Mouse (Mus musculus) lung, postnatal 0 days (tissue): ENCODE results near the gene Flot2. TPM values are rescaled to one million over a fixed set of nuclear protein-coding genes. Genes with fewer than 3 reads are reported as not detected.
A peak's percentile ranks its signal among the peaks of the same experiment; 100 is the strongest.

Experiments used
- ATAC-seq: fragments of 200-750 bp; cut with Nextera tagmentation; 2 replicates; pipeline ENCODE4 v1.8.0; 2017; ENCODE audit warnings: moderate library complexity
- DNase-seq: peaks from one replicate; pipeline ENCODE4 v3.0.0-alpha.2; 2016; ENCODE audit warnings: low spot score
- H3K27ac ChIP-seq: fragments of 300-500 bp; sonication (generic); 2 replicates; pipeline ENCODE4 v1.5.1; 2014; ENCODE audit warnings: antibody characterized with exemption, mild to moderate bottlenecking, low read length, mixed read lengths
- H3K27me3 ChIP-seq: fragments of 300-500 bp; sonication (generic); replicated peaks from 2 replicates; pipeline ENCODE4 v1.6.1; 2014; ENCODE audit warnings: low read length, mixed read lengths; ENCODE audit not compliant: insufficient read depth
- H3K36me3 ChIP-seq: fragments of 300-500 bp; sonication (generic); 2 replicates; pipeline ENCODE4 v1.6.1; 2014; ENCODE audit warnings: low read length, mixed read lengths; ENCODE audit not compliant: insufficient read depth
- H3K4me1 ChIP-seq: fragments of 300-500 bp; sonication (generic); 2 replicates; pipeline ENCODE4 v1.6.1; 2014; ENCODE audit warnings: antibody characterized with exemption, low read depth, low read length, mixed read lengths; ENCODE audit not compliant: insufficient read depth
- H3K4me2 ChIP-seq: fragments of 300-500 bp; sonication (generic); replicated peaks from 2 replicates; pipeline ENCODE4 v1.6.1; 2014; ENCODE audit warnings: low read depth, mild to moderate bottlenecking, low read length, moderate library complexity, mixed read lengths
- H3K4me3 ChIP-seq: fragments of 300-500 bp; sonication (generic); 2 replicates; pipeline ENCODE4 v1.5.1; 2014; ENCODE audit warnings: low read depth, low read length
- H3K9ac ChIP-seq: fragments of 300-500 bp; sonication (generic); replicated peaks from 2 replicates; pipeline ENCODE4 v1.6.1; 2014; ENCODE audit warnings: low read depth, mild to moderate bottlenecking
- H3K9me3 ChIP-seq: fragments of 300-500 bp; sonication (generic); 2 replicates; pipeline ENCODE4 v1.6.1; 2016; ENCODE audit warnings: low read length, mixed read lengths
- CTCF ChIP-seq: IDR thresholded peaks from 2 replicates; pipeline ENCODE4 v1.5.1; 2016; ENCODE audit warnings: antibody characterized with exemption, mild to moderate bottlenecking
- EP300 ChIP-seq: IDR thresholded peaks from 2 replicates; pipeline ENCODE4 v1.6.1; 2016; ENCODE audit warnings: antibody characterized with exemption, mild to moderate bottlenecking, control low read depth
- WGBS: fragments of 180-500 bp; shearing (Covaris S2); extraction: QIAGEN DNeasy Blood & Tissue Kit; methylation state at CpG from one replicate; pipeline ENCODE4 v1.1.7; 2014; 5-methylcytosine and 5-hydroxymethylcytosine counted together
- polyA plus RNA-seq: library from polyadenylated mRNA; unstranded; fragments of >200 nt; fragmentation: Nextera tagmentation; extraction: Ambion mirVana; gene quantifications from 2 replicates; pipeline ENCODE4 v1.2.1, GENCODE M21; 2015

The Flot2 gene
- 55.6 and 58.3 TPM in 2 replicates for polyA plus RNA-seq

DNA sequence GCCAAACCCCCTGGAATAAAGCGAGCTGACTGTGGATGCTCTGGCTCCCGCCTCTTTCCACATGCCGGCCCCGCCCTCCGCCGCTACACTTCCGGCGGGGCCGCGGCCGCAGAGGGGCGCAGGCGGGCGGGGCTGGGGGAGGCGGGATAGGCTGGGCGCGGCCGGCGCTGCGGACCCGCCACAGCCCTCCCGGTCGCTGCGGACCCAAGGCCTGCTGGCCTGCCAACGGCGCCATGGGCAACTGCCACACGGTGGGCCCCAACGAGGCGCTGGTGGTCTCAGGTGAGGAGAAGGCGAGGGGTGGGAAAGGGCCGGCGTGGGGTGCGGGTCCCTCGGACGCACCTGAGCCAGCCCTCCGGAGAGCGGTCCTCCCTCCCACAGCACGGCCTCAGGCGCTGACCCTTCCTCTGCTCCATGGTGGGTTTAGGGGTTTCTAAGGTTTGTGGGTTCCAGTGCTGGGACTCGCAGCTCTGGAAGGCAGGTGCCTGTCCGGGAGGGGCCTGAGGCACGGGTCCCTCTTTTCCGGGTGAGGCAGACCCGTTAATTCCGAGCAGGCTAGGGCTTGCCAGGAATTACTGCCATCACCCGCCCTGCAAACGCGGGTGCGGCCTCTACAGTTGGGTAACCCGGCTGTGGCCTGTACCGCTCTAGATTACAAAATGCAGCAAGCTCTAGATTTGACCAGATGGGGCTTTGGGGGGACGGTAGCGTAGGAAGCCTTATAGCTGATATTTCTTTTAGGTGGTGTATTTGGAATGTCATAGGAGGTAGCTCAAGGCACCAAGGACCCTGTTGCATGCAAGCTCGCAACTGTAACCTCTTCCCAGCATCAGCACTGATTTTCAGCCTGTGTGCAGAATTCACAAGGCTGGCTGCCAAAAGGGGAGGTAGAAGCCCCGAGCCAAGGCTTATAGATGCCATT is at the start of gene Flot2:
Flot2 (plus strand) TSS at position 101 of the 922 bp plus-strand sequence.
- DNase-seq, result peak; percentile 84
- TF ChIP-seq CTCF (peak; percentile 37; the same call in 1 of the 2 replicates), EP300 (no peak)
- H3K9me3 ChIP-seq, result no peaks in the 10 kb centered on the region
- peak; percentile 91 for ATAC-seq
- 4% methylated on average over 46 of the region's 55 CpGs for WGBS
- no peaks in the 10 kb centered on the region for H3K27me3 ChIP-seq
- peak within 1 kb of the TSS; percentile 76 for H3K4me3 ChIP-seq
- H3K27ac ChIP-seq, result peak within 1 kb of the TSS; percentile 89
- no peaks in the 10 kb centered on the region for H3K36me3 ChIP-seq
- peaks cover 8% of the 10 kb centered on the region; the same call in 1 of the 2 replicates for H3K4me1 ChIP-seq
- peak within 1 kb of the TSS; percentile 76 for H3K9ac ChIP-seq
- peak within 1 kb of the TSS; percentile 85 for H3K4me2 ChIP-seq

GRCm38 (mm10) chr11:77989071-77989690 is 48.5 kb upstream of the Flot2 start:
- Histone ChIP-seq H3K27me3 (no peaks in the 10 kb centered on the region), H3K9ac (no peak overlapping the region), H3K36me3 (0 out of 2 replicates have a peak, but pooled peaks cover 6% of the 10 kb centered on the region), H3K9me3 (no peaks in the 10 kb centered on the region), H3K4me2 (no peak overlapping the region), H3K4me3 (no peak overlapping the region), H3K27ac (no peak overlapping the region), H3K4me1 (0 out of 2 replicates have a peak, but pooled peaks cover 4% of the 10 kb centered on the region)
- TF ChIP-seq EP300 (no peak; the same call in 1 of the 2 replicates), CTCF (no peak)
- DNase-seq (peak; percentile 61), ATAC-seq (no peak)
- 70% methylated on average over 13 of the region's 13 CpGs for WGBS

GRCm38 (mm10) chr11:77995556-77995955 is 42.2 kb upstream of the Flot2 start:
- Histone ChIP-seq H3K9me3 (no peaks in the 10 kb centered on the region), H3K4me1 (no peaks in the 10 kb centered on the region), H3K27me3 (no peaks in the 10 kb centered on the region), H3K27ac (no peak overlapping the region), H3K9ac (no peak overlapping the region), H3K4me2 (no peak overlapping the region), H3K4me3 (no peak overlapping the region), H3K36me3 (no peaks in the 10 kb centered on the region)
- no peak for ATAC-seq
- 16% methylated on average over 1 of the region's 1 CpGs for WGBS
- no peak for TF ChIP-seq EP300
- no peak for TF ChIP-seq CTCF
- no peak for DNase-seq

- no peak overlapping the region for H3K27ac ChIP-seq
- no peaks in the 10 kb centered on the region for H3K4me1 ChIP-seq
- no peak overlapping the region for H3K9ac ChIP-seq
- no peak for TF ChIP-seq EP300
- TF ChIP-seq CTCF, result no peak
- WGBS, result 84% methylated on average over 5 of the region's 5 CpGs
- H3K27me3 ChIP-seq, result no peaks in the 10 kb centered on the region
- no peak for DNase-seq
- H3K36me3 ChIP-seq, result peaks cover 30% of the 10 kb centered on the region
- no peak overlapping the region for H3K4me3 ChIP-seq
- H3K4me2 ChIP-seq, result no peak overlapping the region
- ATAC-seq, result no peak
- H3K9me3 ChIP-seq, result no peaks in the 10 kb centered on the region
Observed at GRCm38 (mm10) chr11:78006446-78006845, 31.3 kb upstream of the Flot2 start.

DNA sequence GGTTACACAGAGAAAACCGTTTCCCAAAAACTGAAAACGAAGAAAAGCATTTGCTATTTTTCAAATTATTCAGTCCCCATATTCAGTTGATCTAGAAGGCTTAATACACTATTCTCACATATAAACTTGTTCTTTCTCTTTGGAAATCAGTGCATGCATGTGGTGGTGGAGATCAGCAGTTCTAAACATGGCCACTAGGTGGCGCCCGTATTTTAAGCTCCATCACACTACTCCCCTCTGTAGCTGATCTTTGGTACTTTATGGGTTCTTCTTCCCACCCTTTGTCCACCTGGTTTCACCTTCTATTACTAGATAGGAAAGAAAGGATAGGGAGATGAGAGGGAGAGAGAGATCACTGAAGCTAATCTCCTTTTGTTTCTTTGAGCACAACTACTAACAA is 18.1 kb upstream of the Flot2 start:
- Histone ChIP-seq H3K9me3 (no peaks in the 10 kb centered on the region), H3K4me2 (no peak overlapping the region), H3K36me3 (peaks cover 54% of the 10 kb centered on the region), H3K4me3 (no peak overlapping the region), H3K27ac (no peak overlapping the region), H3K9ac (no peak overlapping the region), H3K4me1 (no peaks in the 10 kb centered on the region), H3K27me3 (no peaks in the 10 kb centered on the region)
- DNase-seq (peak; percentile 78), ATAC-seq (peak; percentile 57)
- 16% methylated on average over 4 of the region's 4 CpGs for WGBS
- TF ChIP-seq CTCF (peak; percentile 91), EP300 (no peak)

DNA sequence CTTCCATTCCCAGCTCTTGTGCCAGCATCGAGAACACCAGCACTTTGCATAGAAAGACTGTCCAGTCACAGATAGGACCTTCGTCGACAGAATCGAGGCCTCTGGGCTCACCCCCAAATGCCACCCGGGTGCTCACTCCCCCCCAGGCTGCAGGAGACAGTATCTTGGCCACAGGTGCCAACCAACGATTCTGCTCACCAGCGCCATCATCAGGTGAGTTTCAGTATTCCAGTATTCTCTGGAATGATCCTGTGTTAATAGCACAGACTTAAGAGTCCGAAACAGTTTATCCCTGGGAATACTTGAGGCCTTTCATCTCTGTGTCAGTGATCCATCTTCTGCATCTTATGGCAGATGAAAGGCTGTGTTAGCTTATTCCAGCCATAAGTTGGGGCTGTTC is 14.1 kb upstream of the Flot2 start:
- Histone ChIP-seq H3K36me3 (peaks cover 43% of the 10 kb centered on the region), H3K27ac (no peak overlapping the region), H3K27me3 (no peaks in the 10 kb centered on the region), H3K4me3 (no peak overlapping the region), H3K4me2 (no peak overlapping the region), H3K9ac (no peak overlapping the region), H3K9me3 (no peaks in the 10 kb centered on the region), H3K4me1 (no peaks in the 10 kb centered on the region)
- TF ChIP-seq EP300, result no peak
- TF ChIP-seq CTCF, result peak; percentile 64
- ATAC-seq (no peak), DNase-seq (peak; percentile 17)
- 79% methylated on average over 8 of the region's 8 CpGs for WGBS
